Mouse (Mus musculus) cerebellum, postnatal 14 days (tissue): ENCODE results near the gene Por.

Experiments
- DNase-seq, 2 experiments: peaks; one replicate each; pipeline ENCODE4 v3.0.0; 2021; ENCODE audit warnings: mixed read lengths in 2 of 2

Gene Por

GRCm38 (mm10) chr5:135728361-135728760 is 58.5 kb downstream of the Por start:
- no peak for DNase-seq

- no peak for DNase-seq
Measured at GRCm38 (mm10) chr5:135729351-135729750, 59.5 kb downstream of the Por start.

DNA sequence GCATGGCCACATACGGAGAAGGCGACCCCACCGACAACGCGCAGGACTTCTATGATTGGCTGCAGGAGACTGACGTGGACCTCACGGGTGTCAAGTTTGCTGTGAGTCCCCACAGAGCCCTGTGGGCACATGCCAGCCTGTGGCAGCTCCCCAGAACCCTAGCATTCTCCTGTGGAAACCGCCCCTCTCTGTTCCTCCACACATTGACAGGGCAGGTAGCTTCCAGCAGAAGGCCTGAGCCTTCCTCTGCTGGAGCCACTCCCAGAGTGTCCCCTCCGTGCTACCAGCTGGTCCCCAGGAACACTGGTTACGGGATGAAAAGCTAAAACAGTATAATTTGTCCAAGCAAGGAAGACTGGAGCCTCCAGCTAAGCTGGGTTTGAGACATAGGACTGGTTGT is 60.4 kb downstream of the Por start:
- no peak for DNase-seq

DNA sequence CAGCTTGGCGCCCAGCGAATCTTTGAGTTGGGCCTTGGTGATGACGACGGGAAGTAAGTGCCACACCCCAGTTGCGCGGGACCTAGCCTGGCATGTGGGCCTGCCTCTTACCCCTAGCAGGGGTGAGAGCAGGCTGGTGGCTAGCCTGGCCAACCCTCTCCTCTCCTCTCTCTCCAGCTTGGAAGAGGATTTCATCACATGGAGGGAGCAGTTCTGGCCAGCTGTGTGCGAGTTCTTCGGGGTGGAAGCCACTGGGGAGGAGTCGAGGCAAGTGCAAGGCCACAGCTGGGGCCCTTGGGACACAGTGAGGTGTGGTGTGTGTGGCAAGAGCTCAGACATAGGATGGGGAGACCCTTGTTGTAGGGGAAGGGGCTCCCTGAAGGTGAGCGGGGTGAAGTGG is 61.1 kb downstream of the Por start:
- no peak for DNase-seq

DNA sequence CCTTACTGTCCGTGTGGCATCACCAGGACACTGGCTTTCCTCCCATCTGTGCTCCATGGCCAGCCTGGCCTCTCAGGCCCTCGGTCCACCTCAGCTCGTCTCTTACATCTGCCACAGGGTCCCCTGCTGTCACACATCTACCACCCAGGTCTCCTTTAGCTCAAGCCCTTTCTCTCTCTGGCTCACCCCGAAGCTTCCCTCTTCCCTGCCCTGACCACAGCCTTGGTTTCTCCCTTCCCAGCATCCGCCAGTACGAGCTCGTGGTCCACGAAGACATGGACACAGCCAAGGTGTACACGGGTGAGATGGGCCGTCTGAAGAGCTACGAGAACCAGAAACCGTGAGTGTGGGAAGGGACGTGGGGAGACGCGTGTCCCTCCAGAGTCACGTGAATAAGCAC is 61.5 kb downstream of the Por start:
- DNase-seq = no peak

DNA sequence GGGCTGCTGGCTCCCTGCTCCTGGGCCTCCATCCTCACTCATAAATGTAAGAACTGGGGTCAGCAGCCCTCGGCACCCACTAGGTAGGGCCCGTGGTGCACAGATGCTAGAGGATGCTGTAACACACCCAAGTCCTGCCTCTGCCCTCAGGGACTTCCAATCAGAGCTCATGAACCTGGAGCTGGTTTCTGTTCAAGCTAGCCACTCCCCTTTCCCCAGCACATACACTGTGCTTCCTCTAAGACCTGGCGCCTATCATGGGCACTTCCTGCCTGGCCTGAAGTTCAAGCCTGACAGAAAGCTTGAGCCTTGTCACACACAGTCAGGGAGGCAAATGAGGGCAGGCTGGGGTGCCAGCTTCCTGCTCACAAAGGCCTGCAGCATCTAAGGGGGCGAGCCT is 63.2 kb downstream of the Por start:
- DNase-seq = no peak

DNA sequence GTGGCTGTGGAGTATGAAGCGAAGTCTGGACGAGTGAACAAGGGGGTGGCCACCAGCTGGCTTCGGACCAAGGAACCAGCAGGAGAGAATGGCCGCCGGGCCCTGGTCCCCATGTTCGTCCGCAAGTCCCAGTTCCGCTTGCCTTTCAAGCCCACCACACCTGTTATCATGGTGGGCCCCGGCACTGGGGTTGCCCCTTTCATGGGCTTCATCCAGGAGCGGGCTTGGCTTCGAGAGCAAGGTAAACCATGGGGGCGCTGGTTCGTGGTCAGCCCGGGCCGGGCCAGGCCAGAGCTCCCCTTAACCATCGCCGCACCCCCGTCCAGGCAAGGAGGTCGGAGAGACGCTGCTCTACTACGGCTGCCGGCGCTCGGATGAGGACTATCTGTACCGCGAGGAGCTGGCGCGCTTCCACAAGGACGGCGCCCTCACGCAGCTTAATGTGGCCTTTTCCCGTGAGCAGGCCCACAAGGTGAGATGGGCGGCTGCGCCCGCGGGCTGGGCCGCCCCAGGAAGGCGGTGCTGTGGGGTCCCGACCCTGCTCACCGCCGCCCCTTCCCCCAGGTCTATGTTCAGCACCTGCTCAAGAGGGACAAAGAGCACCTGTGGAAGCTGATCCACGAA is 64.3 kb downstream of the Por start:
- DNase-seq = no peak

GRCm38 (mm10) chr5:135735741-135736140 is 65.9 kb downstream of the Por start:
- no peak for DNase-seq

DNA sequence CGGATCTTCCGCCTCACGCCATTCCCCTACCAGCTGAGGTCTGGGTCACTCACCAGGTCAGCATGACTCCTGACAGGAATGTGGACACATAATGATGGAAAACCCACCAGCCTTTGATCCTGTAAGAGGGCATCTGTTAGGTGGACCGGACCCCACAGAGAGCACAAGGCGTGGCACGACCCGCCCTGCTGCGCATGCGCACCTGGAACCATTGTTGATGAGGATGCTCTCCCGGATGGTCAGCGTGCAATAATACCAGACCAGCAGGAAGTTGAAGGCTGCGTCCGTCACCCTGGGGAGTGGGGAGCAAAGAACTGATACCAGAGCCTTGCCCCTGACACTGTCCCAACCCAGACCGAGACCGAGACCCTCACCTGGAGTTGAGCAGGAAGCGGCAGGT is 66.7 kb downstream of the Por start:
- DNase-seq = no peak

DNA sequence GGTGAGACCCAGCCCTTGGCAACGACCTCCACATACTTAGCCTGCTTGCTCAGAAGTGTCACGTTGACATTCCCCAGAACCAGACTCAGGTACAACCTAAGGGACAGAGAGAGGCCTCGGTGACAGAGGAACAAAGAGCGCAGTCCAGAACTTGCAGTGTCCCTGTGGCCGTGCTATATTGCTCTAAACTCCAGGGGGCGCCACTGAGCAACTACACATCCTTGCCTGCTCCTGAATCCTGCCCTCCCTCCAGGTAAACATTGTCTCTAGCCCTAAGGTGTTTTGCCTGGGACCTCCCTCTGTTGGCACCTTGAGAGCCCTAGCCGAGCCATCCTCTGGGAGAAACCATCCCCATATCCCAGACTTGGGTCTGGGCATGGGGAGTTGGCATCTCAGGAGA is 67.3 kb downstream of the Por start:
- peak in 1 of 2 experiments; percentile 33 for DNase-seq

GRCm38 (mm10) chr5:135738266-135738665 is 68.4 kb downstream of the Por start:
- no peak for DNase-seq

DNA sequence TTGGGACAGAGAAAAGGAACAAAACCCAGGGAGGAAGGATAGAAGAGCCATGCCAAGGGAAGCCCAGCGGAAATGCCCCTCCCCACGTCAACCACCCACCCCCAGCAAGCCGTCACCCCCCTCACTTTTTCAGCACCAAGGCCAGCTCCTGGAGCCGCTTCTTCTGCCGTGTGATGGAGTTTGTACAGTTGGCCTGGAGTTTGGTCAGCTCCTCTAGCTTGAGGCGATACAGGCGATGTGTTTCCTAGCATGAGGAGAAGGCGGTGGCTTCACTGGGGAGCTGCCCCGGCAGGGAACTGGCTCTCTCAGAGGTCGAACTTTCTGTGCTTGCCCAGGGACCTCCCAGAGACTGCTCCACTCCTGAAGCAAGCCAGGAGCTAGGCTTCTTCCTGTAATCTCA is 72.3 kb downstream of the Por start:
- no peak for DNase-seq

- peak; percentile 29 to 43 for DNase-seq
Measured at GRCm38 (mm10) chr5:135742941-135743740, 73.3 kb downstream of the Por start.

GRCm38 (mm10) chr5:135743741-135744609 is 74.1 kb downstream of the Por start, which contains the start of gene Tmem120a:
Gene Tmem120a (minus strand): TSS chr5:135744448.
- peak; percentile 94 to 95 for DNase-seq

DNA sequence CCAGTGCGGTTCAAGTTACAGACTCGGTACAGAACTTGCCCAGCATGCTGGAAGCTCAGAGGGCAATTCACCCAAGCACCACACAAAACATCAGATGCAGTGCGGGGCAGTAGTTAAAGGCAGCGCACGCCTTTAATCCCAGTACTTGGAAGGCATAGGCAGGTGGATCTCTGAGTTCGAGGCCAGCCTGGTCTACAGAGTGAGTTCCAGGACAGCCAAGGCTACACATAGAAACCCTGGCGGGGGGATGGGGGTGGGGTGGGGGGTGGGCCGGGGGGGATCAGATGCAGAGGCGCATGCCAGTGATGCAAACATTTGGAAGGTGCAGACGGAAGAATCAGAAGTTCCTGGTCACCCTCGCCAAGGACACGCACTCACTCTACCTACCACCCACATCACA is 74.9 kb downstream of the Por start:
- DNase-seq = no peak

DNA sequence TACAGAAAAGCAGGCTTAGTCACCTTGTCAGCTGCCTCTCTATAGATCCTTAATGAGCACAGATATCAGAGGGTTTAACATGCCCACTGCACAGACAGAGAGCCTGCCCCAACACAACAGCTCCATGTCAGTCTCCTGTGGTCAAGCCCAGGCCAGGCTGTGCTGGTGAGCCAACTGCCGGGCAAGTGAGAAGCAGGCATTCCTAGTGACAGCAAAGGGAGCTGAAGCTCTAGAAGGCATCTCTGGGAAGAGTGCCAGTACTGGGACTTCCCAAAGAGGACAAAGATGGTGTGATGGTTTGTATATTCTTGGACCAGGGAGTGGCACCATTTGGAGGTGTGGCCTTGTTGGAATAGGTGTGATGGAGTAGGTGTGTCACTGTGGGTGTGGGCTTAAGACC is 81.2 kb downstream of the Por start:
- DNase-seq = no peak

DNA sequence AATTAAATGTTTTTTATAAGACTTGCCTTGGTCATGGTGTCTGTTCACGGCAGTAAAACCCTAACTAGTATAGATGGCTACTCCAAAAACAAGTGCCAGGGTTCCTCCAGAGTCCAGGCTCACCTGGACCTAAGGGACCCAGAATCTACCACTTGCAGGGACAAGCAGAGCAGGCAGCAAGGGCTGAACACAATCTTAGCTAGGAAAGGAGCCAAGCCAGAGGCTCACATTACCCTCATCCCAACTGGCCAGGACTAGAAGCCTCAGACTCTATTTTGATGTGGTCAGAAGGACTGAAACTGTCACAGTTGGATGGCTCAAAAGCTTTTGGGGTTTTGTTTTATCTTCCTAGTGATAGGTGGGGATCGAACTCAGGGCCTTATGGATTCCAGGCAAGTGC is 81.8 kb downstream of the Por start:
- DNase-seq = no peak

- no peak for DNase-seq
Measured at GRCm38 (mm10) chr5:135761881-135762280, 92.0 kb downstream of the Por start.

- peak; percentile 87 to 88 for DNase-seq
Measured at GRCm38 (mm10) chr5:135763526-135763925, 93.7 kb downstream of the Por start.

DNA sequence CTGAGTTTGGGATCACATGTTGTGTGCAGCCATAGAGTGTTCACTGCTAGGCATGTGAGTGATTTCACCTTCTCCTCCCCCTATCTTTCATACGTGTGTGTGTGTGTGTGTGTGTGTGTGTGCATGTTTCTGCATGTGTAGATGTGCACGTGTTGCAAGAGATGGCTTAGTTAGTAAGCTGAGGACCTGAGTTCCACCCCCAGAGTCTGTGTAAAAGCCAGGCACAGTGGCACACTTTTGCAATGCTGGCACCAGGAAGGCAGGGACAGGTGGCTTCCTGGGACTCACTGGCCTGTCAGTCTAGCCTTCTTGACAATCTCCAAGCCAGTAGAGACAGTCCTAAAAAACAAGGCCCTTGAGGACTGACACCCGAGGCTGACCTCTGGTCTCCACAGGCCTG is 95.1 kb downstream of the Por start:
- DNase-seq = no peak

DNA sequence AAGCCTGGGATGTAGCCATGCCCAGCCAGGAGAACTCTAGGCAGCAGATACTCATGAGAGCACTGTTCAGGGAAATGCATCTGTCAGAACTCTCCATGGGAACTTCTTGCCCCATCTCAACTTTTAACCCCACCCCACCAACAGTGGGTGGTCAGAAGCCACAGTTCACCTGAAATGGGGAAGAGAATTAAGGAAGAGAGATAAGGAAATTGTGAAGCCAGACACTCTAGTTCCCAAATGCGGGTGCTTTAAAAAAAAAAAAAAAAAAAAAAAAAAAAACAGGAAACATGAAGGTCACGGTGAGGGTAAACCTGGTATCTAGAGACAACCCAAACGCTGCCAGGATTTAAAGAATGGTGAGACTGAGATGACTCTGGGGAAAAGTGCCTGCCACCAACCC is 102.7 kb downstream of the Por start:
- DNase-seq = no peak

DNA sequence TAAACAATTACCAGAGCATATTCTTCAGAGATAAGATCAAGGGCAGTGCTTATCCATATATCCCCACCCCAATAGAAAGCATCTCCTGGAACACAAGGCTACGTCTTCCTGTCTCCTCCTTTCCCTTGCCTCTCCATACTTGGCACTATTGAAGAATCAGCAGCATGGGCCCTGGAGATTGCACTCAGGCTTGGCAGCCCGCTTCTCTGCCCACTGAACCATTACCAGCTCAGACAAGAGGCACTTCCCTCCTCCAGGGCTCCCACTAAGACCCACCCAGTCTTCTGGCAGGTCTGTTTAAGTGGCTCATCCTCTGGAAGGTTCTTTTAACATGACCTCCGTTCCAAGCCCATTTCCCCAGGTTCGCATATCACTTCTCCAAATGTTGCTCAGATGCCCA is 106.7 kb downstream of the Por start:
- DNase-seq = peak; percentile 51 to 52

- DNase-seq = no peak
Measured at GRCm38 (mm10) chr5:135777796-135778470, 108.1 kb downstream of the Por start, which contains the start of gene Styxl1. Gene Styxl1 (minus strand): TSS chr5:135778385.
